Mouse (Mus musculus): ENCODE results near the gene Gm17509. TPM values are rescaled to one million over a fixed set of nuclear protein-coding genes. Genes with fewer than 3 reads are reported as not detected.

Gene Gm17509
- polyA plus RNA-seq, 1 experiment from 2014 or later = 0.12 TPM

DNA sequence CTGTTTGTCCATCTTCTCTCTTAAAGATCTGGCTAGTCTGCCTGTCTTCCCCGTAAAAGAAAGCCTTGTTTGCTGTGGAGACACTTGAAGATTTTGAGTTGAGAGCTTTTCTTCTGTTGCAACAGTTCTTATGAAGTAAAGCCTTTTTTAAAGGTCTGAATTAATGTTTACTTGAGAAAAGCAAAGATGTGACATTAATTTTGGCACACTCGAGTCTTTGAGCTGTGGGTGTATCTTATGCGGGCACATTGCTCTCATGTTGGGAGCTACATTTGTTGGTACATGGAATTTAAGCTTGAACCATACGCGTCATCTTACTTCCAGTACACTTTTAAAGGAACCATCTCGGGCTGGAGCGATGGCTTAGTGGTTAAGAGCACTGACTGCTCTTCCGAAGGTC, 12.9 kb upstream of the Gm17509 start:
- Histone ChIP-seq H3K27me3 (ENCODE audit: control insufficient read depth, insufficient read depth, low read length) (no peaks in the 10 kb centered on the region), H3K4me1 (ENCODE audit: control insufficient read depth, insufficient read depth, low read length) (peaks cover 7% of the 10 kb centered on the region; the same call in 1 of the 2 replicates), H3K9me3 (replicated peaks; ENCODE audit: control insufficient read depth, low read length) (no peaks in the 10 kb centered on the region), H3K27ac (ENCODE audit: low read length) (no peak overlapping the region), H3K4me2 (ENCODE audit: low read depth, low read length) (no peak overlapping the region), H3K36me3 (ENCODE audit: control insufficient read depth, insufficient read depth) (no peaks in the 10 kb centered on the region), H3K4me3 (ENCODE audit: low read length) (no peak overlapping the region), H3K9ac (ENCODE audit: low read length) (no peak overlapping the region)
- WGBS = 88% methylated on average over 8 of the region's 8 CpGs
- no peak for ATAC-seq (replicated peaks; ENCODE audit: extremely low read depth, insufficient read depth, low FRiP score)

- ATAC-seq (replicated peaks; ENCODE audit: extremely low read depth, insufficient read depth, low FRiP score) = no peak
- no peaks in the 10 kb centered on the region for H3K9me3 ChIP-seq (replicated peaks; ENCODE audit: control insufficient read depth, low read length)
- WGBS = 76% methylated on average over 6 of the region's 6 CpGs
Measured at GRCm38 (mm10) chr13:117230371-117231110, 9.7 kb upstream of the Gm17509 start.

GRCm38 (mm10) chr13:117225561-117225960, 4.7 kb upstream of the Gm17509 start:
- Histone ChIP-seq H3K4me1 (ENCODE audit: control insufficient read depth, insufficient read depth, low read length) (no peaks in the 10 kb centered on the region), H3K9ac (ENCODE audit: low read length) (no peak overlapping the region), H3K4me2 (ENCODE audit: low read depth, low read length) (no peak overlapping the region), H3K36me3 (ENCODE audit: control insufficient read depth, insufficient read depth) (no peaks in the 10 kb centered on the region), H3K9me3 (replicated peaks; ENCODE audit: control insufficient read depth, low read length) (no peaks in the 10 kb centered on the region), H3K27me3 (ENCODE audit: control insufficient read depth, insufficient read depth, low read length) (no peaks in the 10 kb centered on the region), H3K27ac (ENCODE audit: low read length) (no peak overlapping the region), H3K4me3 (ENCODE audit: low read length) (no peak overlapping the region)
- ATAC-seq (replicated peaks; ENCODE audit: extremely low read depth, insufficient read depth, low FRiP score) = no peak
- 61% methylated on average over 6 of the region's 6 CpGs for WGBS

More at GRCm38 (mm10) chr13:117230371-117231110, 9.7 kb upstream of the Gm17509 start:
- Histone ChIP-seq H3K36me3 (ENCODE audit: control insufficient read depth, insufficient read depth) (no peaks in the 10 kb centered on the region), H3K27me3 (ENCODE audit: control insufficient read depth, insufficient read depth, low read length) (no peaks in the 10 kb centered on the region), H3K4me2 (ENCODE audit: low read depth, low read length) (no peak overlapping the region), H3K27ac (ENCODE audit: low read length) (no peak overlapping the region), H3K4me3 (ENCODE audit: low read length) (no peak overlapping the region), H3K4me1 (ENCODE audit: control insufficient read depth, insufficient read depth, low read length) (peaks cover 3% of the 10 kb centered on the region; the same call in 1 of the 2 replicates), H3K9ac (ENCODE audit: low read length) (no peak overlapping the region)

DNA sequence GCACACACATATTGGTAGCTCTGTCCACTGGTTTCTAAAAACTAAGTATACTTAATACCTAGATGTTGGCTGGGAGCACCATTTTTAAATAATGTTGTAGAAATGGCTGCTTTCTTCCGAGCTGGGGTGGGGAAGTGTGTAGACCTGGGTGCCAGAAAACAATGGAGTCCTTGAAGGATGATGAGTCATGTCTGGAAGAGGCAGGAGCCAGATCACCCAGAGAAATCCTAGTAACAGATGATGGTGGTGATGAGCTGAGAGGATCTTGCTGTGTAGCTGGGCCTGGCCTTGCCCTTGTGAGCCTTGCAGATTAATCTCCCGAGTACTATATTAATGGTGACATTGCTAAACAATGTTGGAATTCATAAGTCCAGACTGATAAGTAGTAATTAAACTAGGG, 4.0 kb upstream of the Gm17509 start:
- Histone ChIP-seq H3K4me2 (ENCODE audit: low read depth, low read length) (no peak overlapping the region), H3K4me3 (ENCODE audit: low read length) (no peak overlapping the region), H3K36me3 (ENCODE audit: control insufficient read depth, insufficient read depth) (no peaks in the 10 kb centered on the region), H3K27me3 (ENCODE audit: control insufficient read depth, insufficient read depth, low read length) (0 out of 2 replicates have a peak, but pooled peaks cover 4% of the 10 kb centered on the region), H3K27ac (ENCODE audit: low read length) (no peak overlapping the region), H3K4me1 (ENCODE audit: control insufficient read depth, insufficient read depth, low read length) (peaks cover 4% of the 10 kb centered on the region), H3K9ac (ENCODE audit: low read length) (no peak overlapping the region), H3K9me3 (replicated peaks; ENCODE audit: control insufficient read depth, low read length) (no peaks in the 10 kb centered on the region)
- WGBS = 61% methylated on average over 2 of the region's 2 CpGs
- ATAC-seq (replicated peaks; ENCODE audit: extremely low read depth, insufficient read depth, low FRiP score) = no peak

GRCm38 (mm10) chr13:117223125-117223524, 2.2 kb upstream of the Gm17509 start:
- Histone ChIP-seq H3K4me3 (ENCODE audit: low read length) (no peak overlapping the region), H3K27me3 (ENCODE audit: control insufficient read depth, insufficient read depth, low read length) (0 out of 2 replicates have a peak, but pooled peaks cover 5% of the 10 kb centered on the region), H3K27ac (ENCODE audit: low read length) (no peak overlapping the region), H3K4me1 (ENCODE audit: control insufficient read depth, insufficient read depth, low read length) (peaks cover 4% of the 10 kb centered on the region), H3K9ac (ENCODE audit: low read length) (no peak overlapping the region), H3K9me3 (replicated peaks; ENCODE audit: control insufficient read depth, low read length) (no peaks in the 10 kb centered on the region), H3K36me3 (ENCODE audit: control insufficient read depth, insufficient read depth) (no peaks in the 10 kb centered on the region), H3K4me2 (ENCODE audit: low read depth, low read length) (no peak overlapping the region)
- ATAC-seq (replicated peaks; ENCODE audit: extremely low read depth, insufficient read depth, low FRiP score) = no peak
- WGBS = 61% methylated on average over 5 of the region's 5 CpGs

DNA sequence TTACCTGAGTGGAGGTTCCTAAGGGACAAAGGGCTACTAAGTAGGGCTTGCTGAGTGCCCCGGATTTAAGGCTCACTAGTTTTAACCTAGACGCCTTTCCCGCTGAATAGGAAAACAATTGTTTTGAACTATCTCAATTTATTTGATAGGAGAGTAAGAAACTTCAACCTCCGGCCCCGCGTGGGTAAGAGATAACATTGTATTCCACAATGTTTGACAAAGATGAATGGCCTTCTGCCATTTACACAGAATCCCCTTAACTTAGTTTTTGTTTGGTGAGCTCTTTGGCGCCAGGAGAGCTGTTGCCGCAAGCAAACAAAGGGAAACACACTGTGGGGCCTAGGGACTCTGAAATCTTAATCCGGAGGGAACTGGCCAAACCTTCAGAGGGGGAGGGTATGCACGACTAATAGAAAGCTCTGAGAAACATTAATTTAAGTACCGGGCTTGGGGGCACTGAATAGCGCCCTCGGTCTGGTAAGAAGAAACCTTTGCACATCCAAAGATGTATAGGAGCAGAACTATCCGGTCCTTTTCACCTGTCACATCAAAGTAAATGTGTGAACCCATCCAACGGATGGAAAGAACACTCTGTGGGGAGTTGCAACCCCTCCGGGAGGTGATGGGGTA, 889 bp downstream of the Gm17509 start:
- WGBS = 14% methylated on average over 16 of the region's 16 CpGs
- Histone ChIP-seq H3K4me3 (ENCODE audit: low read length) (peak overlapping the region; percentile 74), H3K4me2 (ENCODE audit: low read depth, low read length) (peak overlapping the region; percentile 98), H3K27ac (ENCODE audit: low read length) (peak overlapping the region; percentile 35; the same call in 1 of the 2 replicates), H3K9ac (ENCODE audit: low read length) (peak overlapping the region; percentile 70; the same call in 1 of the 2 replicates), H3K9me3 (replicated peaks; ENCODE audit: control insufficient read depth, low read length) (no peaks in the 10 kb centered on the region), H3K4me1 (ENCODE audit: control insufficient read depth, insufficient read depth, low read length) (peaks cover 4% of the 10 kb centered on the region), H3K27me3 (ENCODE audit: control insufficient read depth, insufficient read depth, low read length) (0 out of 2 replicates have a peak, but pooled peaks cover 5% of the 10 kb centered on the region), H3K36me3 (ENCODE audit: control insufficient read depth, insufficient read depth) (no peaks in the 10 kb centered on the region)
- no peak for ATAC-seq (replicated peaks; ENCODE audit: extremely low read depth, insufficient read depth, low FRiP score)

- WGBS = 73% methylated on average over 2 of the region's 2 CpGs
- no peak overlapping the region for H3K4me3 ChIP-seq (ENCODE audit: low read length)
- H3K4me1 ChIP-seq (ENCODE audit: control insufficient read depth, insufficient read depth, low read length) = peaks cover 4% of the 10 kb centered on the region
- no peak overlapping the region for H3K4me2 ChIP-seq (ENCODE audit: low read depth, low read length)
- H3K36me3 ChIP-seq (ENCODE audit: control insufficient read depth, insufficient read depth) = no peaks in the 10 kb centered on the region
- H3K9me3 ChIP-seq (replicated peaks; ENCODE audit: control insufficient read depth, low read length) = no peaks in the 10 kb centered on the region
- 0 out of 2 replicates have a peak, but pooled peaks cover 5% of the 10 kb centered on the region for H3K27me3 ChIP-seq (ENCODE audit: control insufficient read depth, insufficient read depth, low read length)
- ATAC-seq (replicated peaks; ENCODE audit: extremely low read depth, insufficient read depth, low FRiP score) = no peak
- no peak overlapping the region for H3K9ac ChIP-seq (ENCODE audit: low read length)
- H3K27ac ChIP-seq (ENCODE audit: low read length) = no peak overlapping the region
Measured at GRCm38 (mm10) chr13:117218092-117218491, 2.8 kb downstream of the Gm17509 start.

DNA sequence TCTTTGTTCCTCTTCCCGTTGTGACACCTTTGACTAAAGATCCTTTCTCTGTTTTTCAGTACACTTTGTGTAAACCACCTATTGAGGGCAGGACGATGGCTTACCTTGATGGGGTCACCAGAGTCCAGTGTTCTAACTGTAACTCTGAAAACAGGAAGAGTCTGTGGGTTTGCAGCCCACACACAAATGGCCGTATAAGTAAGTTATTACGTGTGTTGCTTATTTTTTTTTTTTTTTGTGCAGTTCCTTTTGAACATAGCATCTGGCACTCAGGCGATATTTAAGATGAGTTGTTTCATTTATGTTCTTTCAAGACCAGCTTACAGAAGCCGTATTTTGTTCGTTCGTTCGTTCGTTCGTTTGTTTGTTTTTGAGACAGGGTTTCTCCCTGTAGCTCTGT, 3.3 kb downstream of the Gm17509 start:
- ATAC-seq (replicated peaks; ENCODE audit: extremely low read depth, insufficient read depth, low FRiP score) = no peak
- 59% methylated on average over 11 of the region's 11 CpGs for WGBS
- no peak overlapping the region for H3K9ac ChIP-seq (ENCODE audit: low read length)

DNA sequence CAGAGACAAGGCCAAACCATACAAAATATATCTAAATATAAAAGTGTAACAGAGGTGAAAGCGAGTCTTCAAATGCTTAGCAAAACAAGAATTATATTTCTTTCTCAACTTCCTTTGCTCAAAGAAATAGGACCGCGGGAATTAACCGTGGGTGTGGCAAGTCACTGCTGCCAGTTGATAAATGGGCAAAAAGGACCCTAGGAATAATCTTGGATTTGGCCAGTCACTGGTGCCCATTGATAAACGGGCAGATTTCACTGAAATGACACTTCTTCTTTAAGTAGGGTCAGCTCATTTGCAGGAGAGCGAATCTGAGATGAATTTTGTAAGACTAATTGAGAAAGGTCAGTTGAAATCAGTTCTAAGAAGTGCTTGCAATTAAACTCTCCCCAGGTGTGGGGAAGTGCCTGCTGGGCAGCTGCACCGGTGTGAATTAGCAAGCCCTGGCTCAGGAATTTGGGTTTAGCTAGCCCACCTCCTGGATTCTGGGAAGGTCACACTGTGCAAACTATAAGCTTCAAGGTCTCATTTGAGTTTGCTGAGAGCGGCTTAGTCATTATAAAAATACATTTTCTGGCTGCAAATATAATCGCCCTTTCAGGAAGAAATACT, 4.0 kb downstream of the Gm17509 start:
- Histone ChIP-seq H3K4me1 (ENCODE audit: control insufficient read depth, insufficient read depth, low read length) (peaks cover 4% of the 10 kb centered on the region), H3K9ac (ENCODE audit: low read length) (no peak overlapping the region), H3K36me3 (ENCODE audit: control insufficient read depth, insufficient read depth) (no peaks in the 10 kb centered on the region), H3K27ac (ENCODE audit: low read length) (no peak overlapping the region), H3K4me3 (ENCODE audit: low read length) (no peak overlapping the region), H3K9me3 (replicated peaks; ENCODE audit: control insufficient read depth, low read length) (no peaks in the 10 kb centered on the region), H3K4me2 (ENCODE audit: low read depth, low read length) (no peak overlapping the region), H3K27me3 (ENCODE audit: control insufficient read depth, insufficient read depth, low read length) (0 out of 2 replicates have a peak, but pooled peaks cover 5% of the 10 kb centered on the region)
- ATAC-seq (replicated peaks; ENCODE audit: extremely low read depth, insufficient read depth, low FRiP score) = no peak
- WGBS = 35% methylated on average over 9 of the region's 9 CpGs

More for the DNA sequence above, 3.3 kb downstream of the Gm17509 start:
- Histone ChIP-seq H3K36me3 (ENCODE audit: control insufficient read depth, insufficient read depth) (no peaks in the 10 kb centered on the region), H3K4me3 (ENCODE audit: low read length) (no peak overlapping the region), H3K9me3 (replicated peaks; ENCODE audit: control insufficient read depth, low read length) (no peaks in the 10 kb centered on the region), H3K4me1 (ENCODE audit: control insufficient read depth, insufficient read depth, low read length) (peaks cover 4% of the 10 kb centered on the region), H3K27me3 (ENCODE audit: control insufficient read depth, insufficient read depth, low read length) (0 out of 2 replicates have a peak, but pooled peaks cover 5% of the 10 kb centered on the region), H3K27ac (ENCODE audit: low read length) (no peak overlapping the region), H3K4me2 (ENCODE audit: low read depth, low read length) (no peak overlapping the region)

Data from heart, embryonic 16.5 days (tissue).